8 mouse cellular contexts compared by ENCODE assay signal in genomic region chr1:53784291-53784720, GRCm38 (mm10). TPM values are rescaled to one million over a fixed set of nuclear protein-coding genes. Genes with fewer than 3 reads are reported as not detected.
DNase-seq lines count a peak whose midpoint lies in the region; ATAC-seq and TF ChIP-seq lines count a peak whose summit lies in the region.

No protein-coding gene starts in this region.

- H3K9me3 ChIP-seq in embryonic facial prominence, embryonic 15.5 days (replicated peaks): no peaks in the 10 kb centered on the region
- no peaks in the 10 kb centered on the region for H3K9me3 ChIP-seq in hindbrain, embryonic 13.5 days
- no peaks in the 10 kb centered on the region for H3K9me3 ChIP-seq in liver, embryonic 12.5 days (replicated peaks)

- H3K36me3 ChIP-seq in embryonic facial prominence, embryonic 15.5 days: no peaks in the 10 kb centered on the region
- no peaks in the 10 kb centered on the region for H3K36me3 ChIP-seq in hindbrain, embryonic 13.5 days
- no peaks in the 10 kb centered on the region for H3K36me3 ChIP-seq in liver, embryonic 12.5 days

- H3K4me3 ChIP-seq in gastrocnemius, adult 2 months: peak overlapping the region; percentile 98
- peak overlapping the region; percentile 87 for H3K4me3 ChIP-seq in embryonic facial prominence, embryonic 15.5 days (replicated peaks)
- peak overlapping the region; percentile 82 for H3K4me3 ChIP-seq in hindbrain, embryonic 13.5 days
- H3K4me3 ChIP-seq in liver, embryonic 12.5 days: peak overlapping the region; percentile 93

- peak overlapping the region; percentile 65 for H3K9ac ChIP-seq in embryonic facial prominence, embryonic 15.5 days
- peak overlapping the region; percentile 79 for H3K9ac ChIP-seq in hindbrain, embryonic 13.5 days
- peak overlapping the region; percentile 98 for H3K9ac ChIP-seq in liver, embryonic 12.5 days

- H3K4me1 ChIP-seq in embryonic facial prominence, embryonic 15.5 days: no peaks in the 10 kb centered on the region
- H3K4me1 ChIP-seq in hindbrain, embryonic 13.5 days (replicated peaks): peaks cover 8% of the 10 kb centered on the region
- H3K4me1 ChIP-seq in liver, embryonic 12.5 days: peaks cover 21% of the 10 kb centered on the region

- in situ Hi-C loops in Patski (cut with MboI; ENCODE audit: low pct_unique_long_range_greater_than_20kb): no loop called here

- intact Hi-C loops in gastrocnemius, adult 2 months (cut with DNase I): no loop called here

- peak; percentile 48 for ATAC-seq in Patski
- ATAC-seq in embryonic facial prominence, embryonic 15.5 days (ENCODE audit: insufficient number of reproducible peaks, low FRiP score, low TSS enrichment, low read depth): peak; percentile 32
- ATAC-seq in hindbrain, embryonic 13.5 days (ENCODE audit: low FRiP score): peak; percentile 4; the same call in 1 of the 2 replicates
- ATAC-seq in liver, embryonic 12.5 days: peak; percentile 64

- DNase-seq in gastrocnemius, adult 2 months: no peak
- DNase-seq in gastrocnemius, postnatal 4 days (ENCODE audit: low spot score in 2 of 2): no peak
- no peak for DNase-seq in Patski (ENCODE audit: low read depth, low spot score)
- peak; percentile 46 to 56 for DNase-seq in natural killer cell, adult 2 months (ENCODE audit: low spot score in 2 of 2)
- DNase-seq in left cerebral cortex, adult 11 months (ENCODE audit: low spot score): no peak

- H3K4me2 ChIP-seq in embryonic facial prominence, embryonic 15.5 days (replicated peaks): peak overlapping the region; percentile 63
- peak overlapping the region; percentile 88 for H3K4me2 ChIP-seq in hindbrain, embryonic 13.5 days
- peak overlapping the region; percentile 71 for H3K4me2 ChIP-seq in liver, embryonic 12.5 days

- WGBS in embryonic facial prominence, embryonic 15.5 days: under 1% methylated on average over 17 of the region's 17 CpGs
- WGBS in hindbrain, embryonic 13.5 days: under 1% methylated on average over 17 of the region's 17 CpGs
- under 1% methylated on average over 17 of the region's 17 CpGs for WGBS in liver, embryonic 12.5 days (ENCODE audit: insufficient replicate concordance)

- no peak for TF ChIP-seq CTCF in gastrocnemius, adult 2 months (IDR thresholded peaks at IDR 0.05)
- no peak for TF ChIP-seq CTCF in Patski (IDR thresholded peaks at IDR 0.05)

- CTCF ChIA-PET in Patski (lab: Charles Lee): no interaction called here

- POLR2A ChIA-PET in Patski (lab: Charles Lee): interaction anchor here (0.6 to 1.3 kb wide), 3 partner anchors 82 to 1286 kb away, joined by 3 to 7 read pairs (median 3); no protein-coding TSS in a partner anchor

- peak overlapping the region; percentile 93 for H3K27ac ChIP-seq in gastrocnemius, adult 2 months
- peak overlapping the region; percentile 87 for H3K27ac ChIP-seq in embryonic facial prominence, embryonic 15.5 days (replicated peaks)
- H3K27ac ChIP-seq in hindbrain, embryonic 13.5 days: no peak overlapping the region
- peak overlapping the region; percentile 95 for H3K27ac ChIP-seq in liver, embryonic 12.5 days

- H3K27me3 ChIP-seq in Patski: no peaks in the 10 kb centered on the region
- no peaks in the 10 kb centered on the region for H3K27me3 ChIP-seq in embryonic facial prominence, embryonic 15.5 days
- H3K27me3 ChIP-seq in hindbrain, embryonic 13.5 days: no peaks in the 10 kb centered on the region
- H3K27me3 ChIP-seq in liver, embryonic 12.5 days (replicated peaks): no peaks in the 10 kb centered on the region

RNA-seq across cellular contexts. Expression of gene Stk17b, which starts 0.7 kb away (rescaled TPM):
- total RNA-seq in gastrocnemius, adult 2 months (2021): 1 to 10 TPM; 6.0 to 6.7 TPM
- total RNA-seq in gastrocnemius, postnatal 4 days (2021): 10 to 100 TPM; 16.8 to 18.5 TPM
- polyA plus RNA-seq in Patski (2021): 16.2 TPM
- polyA plus RNA-seq in embryonic facial prominence, embryonic 15.5 days (2015; fragmentation: Nextera tagmentation; extraction: Ambion mirVana): 15.3 and 17.5 TPM in 2 replicates
- 5.0 and 5.5 TPM in 2 replicates for polyA plus RNA-seq in hindbrain, embryonic 13.5 days (2015; fragmentation: Nextera tagmentation; extraction: Ambion mirVana)
- 16.5 and 17.9 TPM in 2 replicates for polyA plus RNA-seq in liver, embryonic 12.5 days (2016; fragmentation: Nextera tagmentation; extraction: Ambion mirVana)

Comparison
In these comparisons a context has a peak if more than half of its experiments do, and no peak if none do; other contexts are left out.
1. DNase-seq: peak in natural killer cell, adult 2 months (2 of 2); none in gastrocnemius, adult 2 months (single experiment), gastrocnemius, postnatal 4 days (0 of 2), Patski (single experiment) and left cerebral cortex, adult 11 months (single experiment).
2. ATAC-seq: peak in every context shown above with its lines; median percentile 64 in liver, embryonic 12.5 days; 48 in Patski; 32 in embryonic facial prominence, embryonic 15.5 days; 4 in hindbrain, embryonic 13.5 days.
3. Peak in every context shown above with its lines, with median percentiles within 50 percentile points of each other: H3K4me3 ChIP-seq, H3K4me2 ChIP-seq and H3K9ac ChIP-seq.